Mouse (Mus musculus) neural tube, embryonic 13.5 days (tissue): ENCODE data around the gene Keap1. TPM values are rescaled to one million over a fixed set of nuclear protein-coding genes. Genes with fewer than 3 reads are reported as not detected.
A peak's percentile ranks its signal among the peaks of the same experiment; 100 is the strongest.
"Not testable (repeated sequence)": the region's sequence is repeated elsewhere in the genome, so short reads cannot be mapped to it uniquely, and the experiment has no call there.

Experiments used
- ATAC-seq: fragments of 200-750 bp; cut with Nextera tagmentation; 2 replicates; pipeline ENCODE4 v1.8.0; 2017; ENCODE audit warnings: low read depth, mild to moderate bottlenecking, moderate TSS enrichment, moderate library complexity
- H3K27ac ChIP-seq: fragments of 300-500 bp; sonication (generic); replicated peaks from 2 replicates; pipeline ENCODE4 v1.5.1; 2015; ENCODE audit warnings: moderate library complexity, mild to moderate bottlenecking, inconsistent platforms
- H3K27me3 ChIP-seq: fragments of 300-500 bp; sonication (generic); 2 replicates; pipeline ENCODE4 v1.6.1; 2015; ENCODE audit warnings: mild to moderate bottlenecking, inconsistent platforms
- H3K36me3 ChIP-seq: fragments of 300-500 bp; sonication (generic); 2 replicates; pipeline ENCODE4 v1.6.1; 2015; ENCODE audit warnings: mild to moderate bottlenecking, inconsistent platforms
- H3K4me1 ChIP-seq: fragments of 300-500 bp; sonication (generic); replicated peaks from 2 replicates; pipeline ENCODE4 v1.6.1; 2015; ENCODE audit warnings: inconsistent platforms
- H3K4me2 ChIP-seq: fragments of 300-500 bp; sonication (generic); 2 replicates; pipeline ENCODE4 v1.6.1; 2015; ENCODE audit warnings: inconsistent platforms, mild to moderate bottlenecking, moderate library complexity
- H3K4me3 ChIP-seq: fragments of 300-500 bp; sonication (generic); 2 replicates; pipeline ENCODE4 v1.5.1; 2015; ENCODE audit warnings: mild to moderate bottlenecking, inconsistent platforms
- H3K9ac ChIP-seq: fragments of 300-500 bp; sonication (generic); 2 replicates; pipeline ENCODE4 v1.6.1; 2015; ENCODE audit warnings: moderate library complexity, mild to moderate bottlenecking, inconsistent platforms
- H3K9me3 ChIP-seq: fragments of 300-500 bp; sonication (generic); 2 replicates; pipeline ENCODE4 v1.6.1; 2016; ENCODE audit warnings: inconsistent platforms
- WGBS: fragments of 180-500 bp; shearing (Covaris S2); methylation state at CpG from one replicate; pipeline ENCODE4 v1.1.7; 2015; 5-methylcytosine and 5-hydroxymethylcytosine counted together
- polyA plus RNA-seq: library from polyadenylated mRNA; unstranded; fragments of >200 nt; fragmentation: Nextera tagmentation; extraction: Ambion mirVana; gene quantifications from 2 replicates; pipeline ENCODE4 v1.2.1, GENCODE M21; 2015

Gene Keap1
- polyA plus RNA-seq, 1 experiment from 2014 or later, result 60.9 TPM

DNA sequence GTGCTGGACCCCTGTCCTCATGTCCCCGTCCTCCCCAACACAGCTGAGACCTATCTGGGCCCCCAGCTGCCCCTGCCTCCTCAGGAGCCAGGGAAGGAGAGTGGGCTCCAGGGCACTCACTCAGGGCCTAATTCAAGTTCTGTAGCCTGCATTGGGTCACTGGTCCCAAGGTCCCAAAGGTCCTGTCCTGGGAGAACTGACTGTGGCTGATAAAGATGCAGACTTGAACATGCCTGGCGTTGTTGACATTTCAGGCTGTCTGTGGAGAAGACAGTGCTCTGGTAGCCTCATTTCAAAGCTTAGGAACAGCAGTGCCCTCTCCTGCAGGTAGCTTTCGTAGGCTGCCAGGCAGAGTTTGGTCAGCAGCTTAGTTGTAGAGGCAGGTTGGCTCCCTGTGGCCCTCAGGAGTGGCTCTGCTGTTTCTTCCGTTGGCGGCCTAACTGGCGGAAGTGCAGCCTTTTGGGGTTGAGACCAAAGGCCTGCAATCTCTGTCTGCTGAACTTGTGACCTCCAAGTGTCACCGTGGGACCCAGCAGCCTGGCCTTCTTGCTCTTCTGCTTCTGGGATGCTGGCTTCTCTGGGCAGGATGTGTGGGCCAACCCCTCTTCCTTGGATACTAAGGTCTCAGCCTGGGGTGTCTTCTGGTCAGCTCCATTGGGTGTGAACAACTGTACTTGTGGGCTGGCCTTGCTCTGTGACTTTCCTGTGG is 34.5 kb upstream of the Keap1 start:
- ATAC-seq, result no peak
- Histone ChIP-seq H3K27ac (no peak overlapping the region), H3K4me1 (no peaks in the 10 kb centered on the region), H3K9ac (no peak overlapping the region), H3K27me3 (no peaks in the 10 kb centered on the region), H3K9me3 (no peaks in the 10 kb centered on the region), H3K4me3 (no peak overlapping the region), H3K36me3 (peaks cover 98% of the 10 kb centered on the region), H3K4me2 (no peak overlapping the region)
- WGBS, result 87% methylated on average over 7 of the region's 7 CpGs

DNA sequence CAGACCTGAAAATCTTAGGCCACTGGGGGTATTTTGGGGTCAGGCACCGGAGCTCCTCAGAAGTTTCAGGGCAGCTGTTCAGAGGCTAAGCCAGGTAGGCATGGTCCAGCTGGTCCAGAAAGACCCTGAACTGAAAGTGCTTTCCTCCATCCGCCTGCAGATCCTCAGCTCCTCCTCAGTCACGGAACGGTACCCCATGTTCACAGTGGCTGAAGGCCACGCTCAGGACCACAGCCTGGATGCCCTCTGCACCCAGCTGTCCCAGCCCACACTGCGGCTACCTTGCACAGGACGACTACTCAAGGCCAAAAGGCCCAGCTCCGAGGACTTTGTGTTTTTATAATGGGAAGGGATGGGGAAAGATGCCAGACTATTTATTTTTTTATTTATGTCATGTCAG is 33.9 kb upstream of the Keap1 start:
- Histone ChIP-seq H3K9me3 (no peaks in the 10 kb centered on the region), H3K4me3 (no peak overlapping the region)
- 88% methylated on average over 8 of the region's 8 CpGs for WGBS

DNA sequence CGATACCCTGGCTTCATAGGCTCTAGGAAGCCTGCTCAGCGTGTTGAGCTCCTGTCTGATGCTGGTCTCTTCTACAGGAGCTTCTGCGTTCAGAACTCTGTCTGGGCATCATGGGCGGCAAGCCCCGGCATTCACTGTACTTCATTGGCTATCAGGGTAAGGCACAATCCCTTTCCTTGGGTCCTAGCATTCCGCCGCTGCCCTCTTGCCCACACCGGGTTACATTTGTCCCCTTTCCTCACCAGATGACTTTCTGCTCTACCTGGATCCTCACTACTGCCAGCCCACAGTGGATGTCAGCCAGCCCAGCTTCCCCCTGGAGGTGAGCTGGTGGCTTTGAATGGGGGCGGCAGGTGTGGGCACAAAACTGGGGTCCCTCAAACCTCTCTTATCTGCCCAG is 33.2 kb upstream of the Keap1 start:
- no peaks in the 10 kb centered on the region; the same call in 1 of the 2 replicates for H3K4me1 ChIP-seq
- peaks cover 96% of the 10 kb centered on the region for H3K36me3 ChIP-seq
- no peak overlapping the region for H3K4me2 ChIP-seq
- no peak overlapping the region for H3K4me3 ChIP-seq
- ATAC-seq, result no peak
- H3K9me3 ChIP-seq, result no peaks in the 10 kb centered on the region
- no peak overlapping the region for H3K27ac ChIP-seq
- H3K27me3 ChIP-seq, result no peaks in the 10 kb centered on the region
- H3K9ac ChIP-seq, result no peak overlapping the region
- 91% methylated on average over 9 of the region's 9 CpGs for WGBS

More for the DNA sequence above, 33.9 kb upstream of the Keap1 start:
- no peaks in the 10 kb centered on the region for H3K4me1 ChIP-seq
- H3K36me3 ChIP-seq, result peaks cover 98% of the 10 kb centered on the region
- no peak overlapping the region for H3K4me2 ChIP-seq
- H3K9ac ChIP-seq, result no peak overlapping the region
- ATAC-seq, result no peak
- no peaks in the 10 kb centered on the region for H3K27me3 ChIP-seq
- H3K27ac ChIP-seq, result no peak overlapping the region

DNA sequence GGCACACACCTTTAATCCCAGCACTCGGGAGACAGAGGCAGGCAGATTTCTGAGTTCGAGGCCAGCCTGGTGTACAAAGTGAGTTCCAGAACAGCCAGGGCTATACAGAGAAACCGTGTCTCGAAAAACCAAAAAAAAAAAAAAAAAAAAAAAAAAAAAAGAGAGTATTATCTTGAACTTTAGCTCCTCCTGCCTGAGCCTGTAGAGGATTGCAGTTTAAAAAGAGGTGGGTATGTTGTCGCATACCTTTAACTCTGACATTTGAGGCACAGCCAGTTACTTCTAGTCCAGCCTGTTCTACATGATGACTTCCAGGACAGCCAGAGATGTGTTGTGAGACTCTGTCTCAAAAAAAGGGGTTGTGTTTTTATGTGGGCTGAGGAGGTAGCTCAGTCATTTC is 30.4 kb upstream of the Keap1 start:
- not testable (repeated sequence) for H3K4me3 ChIP-seq, ATAC-seq, H3K27ac ChIP-seq, H3K9ac ChIP-seq, H3K27me3 ChIP-seq, H3K9me3 ChIP-seq, H3K4me2 ChIP-seq
- WGBS, result 83% methylated on average over 5 of the region's 5 CpGs
- H3K4me1 ChIP-seq, result peaks cover 17% of the 10 kb centered on the region
- peaks cover 74% of the 10 kb centered on the region for H3K36me3 ChIP-seq

DNA sequence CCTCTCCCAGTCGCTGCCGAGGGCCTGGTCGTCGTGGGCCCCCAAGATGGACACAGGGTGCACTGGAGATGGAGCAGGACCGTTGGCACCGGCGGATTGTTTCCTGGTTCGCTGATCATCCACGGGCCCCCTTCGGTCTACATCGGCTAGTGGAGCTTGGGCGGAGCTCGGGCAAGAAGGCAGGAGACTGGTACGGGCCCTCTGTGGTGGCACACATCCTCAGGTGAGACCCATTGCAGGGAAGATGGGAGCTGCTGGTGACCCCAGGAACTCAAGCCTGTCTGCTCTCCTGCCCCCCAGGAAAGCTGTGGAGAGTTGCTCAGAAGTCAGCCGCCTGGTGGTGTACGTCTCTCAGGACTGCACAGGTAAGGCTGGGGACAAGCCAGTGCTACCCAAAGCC is 29.1 kb upstream of the Keap1 start:
- Histone ChIP-seq H3K9me3 (no peaks in the 10 kb centered on the region), H3K9ac (no peak overlapping the region), H3K4me1 (peaks cover 20% of the 10 kb centered on the region), H3K4me3 (no peak overlapping the region), H3K4me2 (no peak overlapping the region), H3K27me3 (no peaks in the 10 kb centered on the region), H3K27ac (no peak overlapping the region), H3K36me3 (peaks cover 61% of the 10 kb centered on the region)
- no peak for ATAC-seq
- WGBS, result 95% methylated on average over 16 of the region's 16 CpGs

DNA sequence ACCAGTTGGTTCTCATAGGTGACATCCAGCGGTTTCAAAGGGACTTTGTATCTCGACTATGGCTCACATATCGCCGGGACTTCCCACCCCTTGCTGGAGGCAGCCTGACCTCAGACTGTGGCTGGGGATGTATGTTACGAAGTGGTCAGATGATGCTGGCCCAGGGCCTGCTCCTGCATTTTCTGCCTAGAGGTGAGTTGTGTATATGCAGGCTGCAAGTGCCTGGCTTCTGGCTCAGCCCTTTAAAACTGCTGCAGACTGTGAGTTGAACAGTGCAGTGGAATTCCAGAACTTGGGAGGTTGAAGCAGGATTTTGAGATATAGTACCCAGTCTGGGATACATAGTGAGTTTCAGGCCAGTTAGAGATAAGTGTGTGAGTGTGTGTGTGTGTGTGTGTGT is 27.7 kb upstream of the Keap1 start:
- Histone ChIP-seq H3K4me3 (no peak overlapping the region), H3K9me3 (no peaks in the 10 kb centered on the region), H3K4me2 (peak overlapping the region; percentile 83), H3K9ac (peak overlapping the region; percentile 79), H3K27me3 (no peaks in the 10 kb centered on the region), H3K27ac (no peak overlapping the region), H3K4me1 (peaks cover 20% of the 10 kb centered on the region), H3K36me3 (peaks cover 47% of the 10 kb centered on the region)
- WGBS, result 85% methylated on average over 5 of the region's 5 CpGs
- ATAC-seq, result no peak

- H3K4me2 ChIP-seq, result peak overlapping the region; percentile 83
- H3K9me3 ChIP-seq, result no peaks in the 10 kb centered on the region
- peaks cover 34% of the 10 kb centered on the region for H3K36me3 ChIP-seq
- ATAC-seq, result peak; percentile 26
- WGBS, result 6% methylated on average over 11 of the region's 11 CpGs
- no peaks in the 10 kb centered on the region for H3K27me3 ChIP-seq
- peak overlapping the region; percentile 79 for H3K9ac ChIP-seq
- H3K4me1 ChIP-seq, result peaks cover 20% of the 10 kb centered on the region
- H3K27ac ChIP-seq, result peak overlapping the region; percentile 80
- H3K4me3 ChIP-seq, result peak overlapping the region; percentile 76
Observed at GRCm38 (mm10) chr9:21265611-21266010, 26.4 kb upstream of the Keap1 start.

- under 1% methylated on average over 49 of the region's 49 CpGs for WGBS
- Histone ChIP-seq H3K4me2 (peak within 1 kb of the TSS; percentile 83), H3K4me3 (peak within 1 kb of the TSS; percentile 76), H3K9me3 (no peaks in the 10 kb centered on the region), H3K36me3 (peaks cover 29% of the 10 kb centered on the region), H3K9ac (peak within 1 kb of the TSS; percentile 79), H3K27ac (peak within 1 kb of the TSS; percentile 80), H3K27me3 (peaks cover 2% of the 10 kb centered on the region; the same call in 1 of the 2 replicates), H3K4me1 (peaks cover 20% of the 10 kb centered on the region)
- ATAC-seq, result peak; percentile 98
Observed at GRCm38 (mm10) chr9:21265000-21265561, 25.9 kb upstream of the Keap1 start, which contains the start of gene Atg4d. Gene Atg4d, plus strand, starts transcription at chr9:21265293.

DNA sequence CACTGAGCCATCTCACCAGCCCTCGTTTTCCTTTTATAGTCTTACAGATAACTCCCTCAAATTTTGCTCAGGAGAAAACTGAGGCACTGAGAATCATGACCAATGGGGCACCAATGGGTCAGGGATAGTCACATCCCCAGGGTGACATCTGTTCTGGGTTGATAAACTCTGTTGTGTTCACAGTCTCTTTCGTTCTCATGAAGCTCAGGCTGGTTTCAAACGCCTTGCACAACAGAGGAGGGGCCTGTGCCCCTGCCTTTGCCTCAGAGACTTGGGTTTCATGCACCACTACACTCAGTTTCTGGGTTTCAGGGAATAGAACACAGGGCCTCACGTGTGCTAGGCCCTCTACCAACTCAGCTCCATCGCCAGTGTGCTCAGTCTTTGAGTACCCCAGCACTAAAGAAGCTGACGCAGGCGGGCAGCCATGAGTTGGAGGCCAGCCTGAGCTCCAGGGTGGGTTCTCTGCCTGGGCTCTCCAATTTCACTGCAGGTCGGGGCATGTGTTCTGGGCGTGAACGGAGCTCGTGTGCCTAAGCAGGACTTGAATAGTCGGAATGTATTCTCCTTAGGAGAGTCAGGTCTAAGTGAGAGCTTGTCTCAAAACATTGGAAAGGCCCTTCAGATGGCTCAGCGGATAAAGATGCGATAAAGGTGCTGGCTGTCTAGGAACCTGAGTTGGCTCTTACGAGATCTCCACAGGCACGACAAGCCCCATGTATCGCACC is 25.3 kb upstream of the Keap1 start:
- peak overlapping the region; percentile 80 for H3K27ac ChIP-seq
- peaks cover 24% of the 10 kb centered on the region for H3K36me3 ChIP-seq
- peaks cover 3% of the 10 kb centered on the region for H3K27me3 ChIP-seq
- H3K9ac ChIP-seq, result peak overlapping the region; percentile 68
- peak overlapping the region; percentile 76 for H3K4me3 ChIP-seq
- peaks cover 20% of the 10 kb centered on the region for H3K4me1 ChIP-seq
- ATAC-seq, result peak; percentile 28
- H3K4me2 ChIP-seq, result peak overlapping the region; percentile 83
- 19% methylated on average over 17 of the region's 17 CpGs for WGBS
- no peaks in the 10 kb centered on the region for H3K9me3 ChIP-seq

GRCm38 (mm10) chr9:21261831-21262230 is 22.7 kb upstream of the Keap1 start:
- no peak overlapping the region for H3K4me3 ChIP-seq
- 67% methylated on average over 2 of the region's 2 CpGs for WGBS

GRCm38 (mm10) chr9:21260491-21261040 is 21.4 kb upstream of the Keap1 start:
- H3K9ac ChIP-seq, result no peak overlapping the region
- 79% methylated on average over 6 of the region's 6 CpGs for WGBS
- no peak overlapping the region for H3K4me2 ChIP-seq
- ATAC-seq, result no peak
- no peaks in the 10 kb centered on the region for H3K9me3 ChIP-seq
- no peak overlapping the region for H3K4me3 ChIP-seq
- peaks cover 3% of the 10 kb centered on the region for H3K27me3 ChIP-seq
- no peaks in the 10 kb centered on the region for H3K36me3 ChIP-seq
- peaks cover 5% of the 10 kb centered on the region for H3K4me1 ChIP-seq
- H3K27ac ChIP-seq, result no peak overlapping the region

More at GRCm38 (mm10) chr9:21261831-21262230, 22.7 kb upstream of the Keap1 start:
- H3K4me1 ChIP-seq, result peaks cover 18% of the 10 kb centered on the region
- H3K27ac ChIP-seq, result no peak overlapping the region
- H3K27me3 ChIP-seq, result peaks cover 3% of the 10 kb centered on the region
- H3K9ac ChIP-seq, result no peak overlapping the region
- ATAC-seq, result no peak
- H3K9me3 ChIP-seq, result no peaks in the 10 kb centered on the region
- H3K4me2 ChIP-seq, result no peak overlapping the region
- H3K36me3 ChIP-seq, result peaks cover 2% of the 10 kb centered on the region; the same call in 1 of the 2 replicates

DNA sequence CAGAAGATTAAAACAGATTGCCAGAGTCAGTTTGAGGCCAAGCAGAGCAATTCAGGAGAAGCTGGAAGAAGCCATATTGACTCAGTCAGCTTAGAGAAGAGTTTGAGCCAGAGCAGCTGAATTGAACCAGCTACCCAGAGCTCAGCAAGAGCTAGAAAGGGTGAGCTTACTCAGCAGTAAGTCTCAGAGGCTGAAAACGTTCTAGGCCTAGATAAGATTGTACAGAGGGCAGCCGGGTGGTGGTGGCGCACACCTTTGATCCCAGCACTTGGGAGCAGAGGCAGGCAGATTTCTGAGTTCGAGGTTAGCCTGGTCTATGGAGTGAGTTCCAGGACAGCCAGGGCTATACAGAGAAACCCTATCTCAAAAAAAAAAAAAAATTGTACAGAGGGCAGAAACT is 17.2 kb upstream of the Keap1 start:
- not testable (repeated sequence) for H3K36me3 ChIP-seq, H3K4me1 ChIP-seq

More for the DNA sequence above, 17.2 kb upstream of the Keap1 start:
- H3K4me2 ChIP-seq, H3K27ac ChIP-seq, H3K9me3 ChIP-seq, H3K4me3 ChIP-seq, H3K9ac ChIP-seq, ATAC-seq: not testable (repeated sequence)
- H3K27me3 ChIP-seq, result peaks cover 22% of the 10 kb centered on the region
- 73% methylated on average over 4 of the region's 4 CpGs for WGBS
